Mouse (Mus musculus): ENCODE results near the gene Cmtm8. TPM values are rescaled to one million over a fixed set of nuclear protein-coding genes. Genes with fewer than 3 reads are reported as not detected.

Gene Cmtm8
- polyA plus RNA-seq, 1 experiment from 2014 or later, result 118 TPM

DNA sequence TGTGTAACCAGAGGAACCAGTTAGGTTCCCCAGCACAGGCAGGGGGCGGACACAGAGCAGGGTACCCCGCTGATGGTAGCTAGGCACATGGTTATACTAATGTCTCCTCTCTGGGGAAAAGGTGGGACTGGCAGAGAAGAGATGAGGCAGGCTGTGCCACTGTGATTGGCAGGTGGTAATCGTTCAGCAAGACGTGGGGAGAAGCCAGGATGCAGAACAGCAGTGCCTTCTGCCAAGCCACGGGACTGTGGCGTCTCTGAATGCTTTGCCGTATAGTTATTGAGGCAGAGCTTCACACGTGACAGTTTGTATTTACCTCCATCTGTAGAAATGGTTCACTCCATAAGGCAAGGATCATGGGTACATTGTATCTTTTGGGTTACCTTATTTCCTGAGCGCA is 10.7 kb upstream of the Cmtm8 start:
- H3K9ac ChIP-seq (ENCODE audit: low read length), result no peak overlapping the region
- H3K4me1 ChIP-seq (replicated peaks; ENCODE audit: control insufficient read depth, insufficient read depth, low read length), result peaks cover 11% of the 10 kb centered on the region
- no peaks in the 10 kb centered on the region for H3K36me3 ChIP-seq (ENCODE audit: control insufficient read depth, insufficient read depth, low read length)
- no peaks in the 10 kb centered on the region for H3K9me3 ChIP-seq (ENCODE audit: control insufficient read depth, low read length)
- H3K4me3 ChIP-seq (ENCODE audit: low read length), result no peak overlapping the region
- H3K4me2 ChIP-seq (ENCODE audit: low read depth, low read length), result no peak overlapping the region
- no peaks in the 10 kb centered on the region for H3K27me3 ChIP-seq (ENCODE audit: control insufficient read depth, insufficient read depth, low read depth, low read length)
- ATAC-seq (ENCODE audit: low read depth), result no peak
- WGBS, result 63% methylated on average over 9 of the region's 9 CpGs
- H3K27ac ChIP-seq (ENCODE audit: low read length), result no peak overlapping the region

DNA sequence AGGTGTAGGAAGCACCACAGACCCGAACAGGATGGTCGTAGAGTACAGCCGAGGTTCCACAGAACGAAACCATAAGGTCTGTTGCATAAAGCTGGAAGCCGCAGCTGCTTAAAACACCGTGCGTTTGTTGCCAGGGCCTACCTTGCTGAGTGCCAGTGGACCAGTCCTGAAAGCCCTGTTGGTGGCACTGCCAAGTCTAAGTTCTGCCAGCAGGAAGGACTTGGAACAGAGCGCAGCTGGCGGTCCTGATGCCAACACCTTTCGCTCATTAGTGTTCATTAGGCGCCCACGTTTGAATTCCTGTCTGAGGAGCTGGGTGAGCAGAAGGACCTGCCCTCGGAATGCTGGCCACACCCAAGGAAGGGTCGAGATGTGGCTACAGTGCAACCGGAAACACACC is 9.4 kb upstream of the Cmtm8 start:
- Histone ChIP-seq H3K4me2 (ENCODE audit: low read depth, low read length) (no peak overlapping the region), H3K9me3 (ENCODE audit: control insufficient read depth, low read length) (no peaks in the 10 kb centered on the region), H3K27ac (ENCODE audit: low read length) (no peak overlapping the region), H3K4me3 (ENCODE audit: low read length) (no peak overlapping the region), H3K4me1 (replicated peaks; ENCODE audit: control insufficient read depth, insufficient read depth, low read length) (peaks cover 11% of the 10 kb centered on the region), H3K9ac (ENCODE audit: low read length) (no peak overlapping the region), H3K36me3 (ENCODE audit: control insufficient read depth, insufficient read depth, low read length) (no peaks in the 10 kb centered on the region), H3K27me3 (ENCODE audit: control insufficient read depth, insufficient read depth, low read depth, low read length) (no peaks in the 10 kb centered on the region)
- no peak for ATAC-seq (ENCODE audit: low read depth)
- 74% methylated on average over 15 of the region's 15 CpGs for WGBS

DNA sequence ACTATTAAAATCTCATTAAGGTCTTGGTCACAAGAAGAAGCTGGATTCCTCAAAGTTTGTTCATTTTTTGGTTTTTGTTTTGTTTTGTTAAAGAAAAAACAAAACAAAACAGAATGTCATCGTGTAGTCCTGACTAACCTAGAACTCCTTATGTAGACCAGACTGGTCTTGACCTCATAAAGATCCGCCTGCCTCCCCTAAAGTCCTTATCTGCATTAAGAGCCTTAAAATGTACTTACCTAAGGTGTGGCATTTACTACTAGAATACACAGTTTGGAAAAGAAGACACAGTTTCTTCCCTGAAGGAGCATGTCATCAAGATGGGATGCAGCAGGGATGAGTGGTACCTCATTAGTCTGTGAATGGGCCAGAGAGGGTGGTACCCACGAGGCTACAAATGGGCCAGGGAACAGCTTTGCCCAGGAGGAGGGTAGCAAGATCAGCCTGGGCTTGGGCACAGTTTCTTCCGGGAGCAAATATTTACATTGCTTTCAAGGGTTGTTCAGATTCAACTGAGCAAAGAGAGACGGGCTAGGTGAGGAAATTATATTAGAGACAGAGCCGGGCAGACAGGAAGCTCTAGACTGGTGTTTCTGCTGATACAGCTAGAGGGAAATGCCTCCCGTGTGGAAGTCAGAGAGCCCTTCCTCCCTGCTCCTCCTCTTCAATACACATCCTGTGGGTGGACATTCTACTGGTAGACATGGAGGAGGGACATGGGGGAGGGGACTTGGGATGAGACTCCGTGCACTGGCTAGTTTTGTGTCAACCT is 7.6 kb upstream of the Cmtm8 start:
- Histone ChIP-seq H3K27me3 (ENCODE audit: control insufficient read depth, insufficient read depth, low read depth, low read length) (no peaks in the 10 kb centered on the region), H3K27ac (ENCODE audit: low read length) (peak overlapping the region; percentile 50), H3K9me3 (ENCODE audit: control insufficient read depth, low read length) (no peaks in the 10 kb centered on the region), H3K4me3 (ENCODE audit: low read length) (no peak overlapping the region), H3K9ac (ENCODE audit: low read length) (no peak overlapping the region), H3K4me2 (ENCODE audit: low read depth, low read length) (no peak overlapping the region), H3K36me3 (ENCODE audit: control insufficient read depth, insufficient read depth, low read length) (no peaks in the 10 kb centered on the region), H3K4me1 (replicated peaks; ENCODE audit: control insufficient read depth, insufficient read depth, low read length) (peaks cover 11% of the 10 kb centered on the region)
- WGBS, result 27% methylated on average over 8 of the region's 8 CpGs
- ATAC-seq (ENCODE audit: low read depth), result peak; percentile 84

DNA sequence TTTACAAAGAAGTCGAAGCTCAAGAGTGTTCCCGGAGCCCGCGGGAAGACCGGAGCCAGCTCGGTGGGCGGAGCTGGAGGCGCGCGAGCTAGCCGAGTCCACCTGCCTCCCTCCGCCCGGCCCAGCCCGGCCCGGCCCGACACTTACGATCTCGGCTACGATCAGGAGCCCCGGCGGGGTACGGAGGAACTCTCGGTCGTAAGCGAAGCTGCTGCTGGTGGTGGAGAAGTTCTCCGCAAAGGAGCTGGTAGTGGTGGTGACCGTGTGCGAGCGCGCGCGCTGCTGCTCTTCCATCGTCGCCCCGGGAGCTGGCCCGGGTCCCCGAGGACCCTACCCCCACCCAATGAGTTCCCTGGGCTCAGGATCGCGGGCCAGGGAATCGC is 331 bp downstream of the Cmtm8 start:
- peak; percentile 57 for ATAC-seq (ENCODE audit: low read depth)
- WGBS, result under 1% methylated on average over 40 of the region's 40 CpGs
- Histone ChIP-seq H3K4me3 (ENCODE audit: low read length) (peak overlapping the region; percentile 72), H3K27me3 (ENCODE audit: control insufficient read depth, insufficient read depth, low read depth, low read length) (no peaks in the 10 kb centered on the region), H3K27ac (ENCODE audit: low read length) (peak overlapping the region; percentile 88), H3K9ac (ENCODE audit: low read length) (peak overlapping the region; percentile 81), H3K36me3 (ENCODE audit: control insufficient read depth, insufficient read depth, low read length) (no peaks in the 10 kb centered on the region), H3K4me2 (ENCODE audit: low read depth, low read length) (peak overlapping the region; percentile 81), H3K4me1 (replicated peaks; ENCODE audit: control insufficient read depth, insufficient read depth, low read length) (peaks cover 10% of the 10 kb centered on the region), H3K9me3 (ENCODE audit: control insufficient read depth, low read length) (no peaks in the 10 kb centered on the region)

DNA sequence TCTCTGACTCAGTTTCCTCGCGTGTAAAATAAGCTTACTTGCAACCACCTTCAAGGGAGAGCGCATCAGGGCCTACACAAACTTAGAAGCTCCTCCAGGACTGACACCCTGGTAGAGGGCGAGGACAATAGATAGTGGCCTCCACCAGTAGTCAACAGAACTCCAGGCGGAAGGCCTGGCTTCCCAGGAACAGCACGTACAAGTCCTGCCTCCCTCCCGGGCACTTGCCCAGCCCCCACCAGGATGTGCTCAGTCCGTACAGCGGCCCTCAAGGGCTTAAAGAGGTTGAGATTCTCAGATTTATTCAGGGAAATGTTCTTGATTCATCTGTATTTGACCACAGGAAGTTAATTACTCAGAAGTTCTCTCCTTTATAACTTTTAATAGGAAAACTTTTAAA is 1.1 kb downstream of the Cmtm8 start:
- peak overlapping the region; percentile 81 for H3K9ac ChIP-seq (ENCODE audit: low read length)
- 29% methylated on average over 9 of the region's 9 CpGs for WGBS
- peaks cover 10% of the 10 kb centered on the region for H3K4me1 ChIP-seq (replicated peaks; ENCODE audit: control insufficient read depth, insufficient read depth, low read length)
- no peaks in the 10 kb centered on the region for H3K27me3 ChIP-seq (ENCODE audit: control insufficient read depth, insufficient read depth, low read depth, low read length)
- no peaks in the 10 kb centered on the region for H3K36me3 ChIP-seq (ENCODE audit: control insufficient read depth, insufficient read depth, low read length)
- H3K4me3 ChIP-seq (ENCODE audit: low read length), result peak overlapping the region; percentile 72
- H3K4me2 ChIP-seq (ENCODE audit: low read depth, low read length), result peak overlapping the region; percentile 81
- peak overlapping the region; percentile 88 for H3K27ac ChIP-seq (ENCODE audit: low read length)
- H3K9me3 ChIP-seq (ENCODE audit: control insufficient read depth, low read length), result no peaks in the 10 kb centered on the region
- peak; percentile 61 for ATAC-seq (ENCODE audit: low read depth)

DNA sequence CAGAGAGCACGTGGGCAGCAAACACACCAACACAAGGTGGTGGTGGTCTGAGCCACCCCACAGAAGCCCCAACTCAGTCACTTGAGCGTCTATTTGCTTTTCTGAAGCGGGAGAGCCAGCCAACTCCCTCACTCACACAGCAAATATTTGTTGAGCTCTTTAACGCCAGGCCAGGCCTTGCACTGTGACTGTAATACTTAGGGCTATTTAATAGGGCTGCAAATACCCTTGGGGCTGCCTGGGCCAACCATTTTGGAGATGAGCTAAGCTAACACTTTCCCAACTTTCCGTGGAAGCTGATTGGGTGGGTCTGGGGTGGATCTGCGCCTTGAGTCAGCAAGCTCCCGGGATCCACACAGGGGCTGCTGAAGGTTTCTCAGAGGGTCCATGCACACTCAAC is 1.7 kb downstream of the Cmtm8 start:
- Histone ChIP-seq H3K9me3 (ENCODE audit: control insufficient read depth, low read length) (no peaks in the 10 kb centered on the region), H3K4me1 (replicated peaks; ENCODE audit: control insufficient read depth, insufficient read depth, low read length) (peaks cover 10% of the 10 kb centered on the region), H3K36me3 (ENCODE audit: control insufficient read depth, insufficient read depth, low read length) (no peaks in the 10 kb centered on the region), H3K27me3 (ENCODE audit: control insufficient read depth, insufficient read depth, low read depth, low read length) (no peaks in the 10 kb centered on the region), H3K4me3 (ENCODE audit: low read length) (peak overlapping the region; percentile 72), H3K4me2 (ENCODE audit: low read depth, low read length) (peak overlapping the region; percentile 81), H3K9ac (ENCODE audit: low read length) (peak overlapping the region; percentile 81), H3K27ac (ENCODE audit: low read length) (peak overlapping the region; percentile 88)
- peak; percentile 54 for ATAC-seq (ENCODE audit: low read depth)
- WGBS, result 55% methylated on average over 7 of the region's 7 CpGs

DNA sequence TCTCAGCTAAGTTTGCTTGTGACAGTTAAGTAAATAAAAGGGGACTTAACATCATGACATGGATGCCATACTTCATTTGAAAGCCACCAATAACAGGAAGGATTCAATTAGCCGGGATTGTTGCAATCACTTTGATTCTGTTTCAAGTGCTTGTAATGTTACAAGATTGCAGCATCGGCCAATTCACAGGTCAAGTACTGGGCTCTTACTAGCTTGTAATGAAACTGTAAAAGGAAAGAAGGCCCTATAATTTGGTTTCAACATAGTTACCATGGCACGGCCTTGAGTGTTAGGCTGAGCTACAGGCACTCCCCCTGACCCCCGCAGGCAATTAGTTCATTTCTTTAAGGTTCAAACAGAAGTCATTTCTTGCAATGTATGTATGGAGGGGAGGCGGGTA is 5.1 kb downstream of the Cmtm8 start:
- no peak overlapping the region for H3K27ac ChIP-seq (ENCODE audit: low read length)
- H3K4me1 ChIP-seq (replicated peaks; ENCODE audit: control insufficient read depth, insufficient read depth, low read length), result peaks cover 10% of the 10 kb centered on the region
- ATAC-seq (ENCODE audit: low read depth), result no peak
- 57% methylated on average over 5 of the region's 5 CpGs for whole genome bisulfite sequencing
- H3K9ac ChIP-seq (ENCODE audit: low read length), result no peak overlapping the region
- no peak overlapping the region for H3K4me2 ChIP-seq (ENCODE audit: low read depth, low read length)
- no peaks in the 10 kb centered on the region for H3K36me3 ChIP-seq (ENCODE audit: control insufficient read depth, insufficient read depth, low read length)
- H3K27me3 ChIP-seq (ENCODE audit: control insufficient read depth, insufficient read depth, low read depth, low read length), result no peaks in the 10 kb centered on the region
- H3K4me3 ChIP-seq (ENCODE audit: low read length), result no peak overlapping the region
- H3K9me3 ChIP-seq (ENCODE audit: control insufficient read depth, low read length), result no peaks in the 10 kb centered on the region

DNA sequence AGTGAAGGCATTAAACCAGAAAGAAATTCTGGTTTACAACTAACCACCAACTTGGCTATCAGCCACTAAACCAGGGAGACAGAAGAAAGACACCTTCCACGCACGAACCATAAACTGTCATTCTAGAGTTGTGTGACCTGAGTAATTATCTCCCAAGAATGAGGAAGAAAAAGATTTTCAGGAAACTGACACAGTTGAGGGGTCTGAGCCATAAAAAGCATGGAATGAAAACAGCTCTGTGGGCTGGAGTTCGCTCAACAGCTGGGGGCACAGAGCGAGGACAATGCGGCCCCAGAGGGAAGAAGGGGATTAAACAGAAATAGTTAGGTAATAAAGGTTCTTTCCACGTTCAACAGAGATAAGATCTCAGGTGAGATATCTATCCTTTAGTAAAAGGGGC is 12.4 kb downstream of the Cmtm8 start:
- Histone ChIP-seq H3K9ac (ENCODE audit: low read length) (no peak overlapping the region), H3K27ac (ENCODE audit: low read length) (no peak overlapping the region)
- WGBS, result 29% methylated on average over 6 of the region's 6 CpGs

DNA sequence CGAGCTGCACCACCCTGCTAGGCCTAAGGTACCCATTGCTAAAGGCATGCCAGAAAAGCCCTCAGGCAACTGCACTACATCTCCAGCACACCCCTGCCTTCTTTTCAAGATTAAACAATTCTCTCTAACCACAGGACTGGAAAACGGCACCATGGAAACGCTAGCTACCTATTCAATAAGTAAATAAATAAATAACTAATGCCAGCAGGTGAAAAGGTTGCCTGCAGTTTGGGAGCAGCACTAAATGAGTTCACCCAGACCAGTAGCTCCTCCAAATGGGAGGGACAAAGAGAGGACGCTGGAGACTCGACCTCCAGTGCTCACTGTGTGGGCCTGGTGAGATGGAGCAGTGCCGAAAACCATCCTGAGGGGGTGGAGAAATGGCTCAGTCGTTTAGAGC is 13.6 kb downstream of the Cmtm8 start:
- ATAC-seq (ENCODE audit: low read depth), result no peak

More for the DNA sequence above, 12.4 kb downstream of the Cmtm8 start:
- ATAC-seq (ENCODE audit: low read depth), result no peak
- Histone ChIP-seq H3K9me3 (ENCODE audit: control insufficient read depth, low read length) (no peaks in the 10 kb centered on the region), H3K4me1 (replicated peaks; ENCODE audit: control insufficient read depth, insufficient read depth, low read length) (peaks cover 6% of the 10 kb centered on the region; the same call in 1 of the 2 replicates), H3K4me2 (ENCODE audit: low read depth, low read length) (no peak overlapping the region), H3K4me3 (ENCODE audit: low read length) (no peak overlapping the region), H3K27me3 (ENCODE audit: control insufficient read depth, insufficient read depth, low read depth, low read length) (no peaks in the 10 kb centered on the region), H3K36me3 (ENCODE audit: control insufficient read depth, insufficient read depth, low read length) (no peaks in the 10 kb centered on the region; the same call in 1 of the 2 replicates)

More for the DNA sequence above, 13.6 kb downstream of the Cmtm8 start:
- H3K4me3 ChIP-seq (ENCODE audit: low read length), result no peak overlapping the region
- H3K4me2 ChIP-seq (ENCODE audit: low read depth, low read length), result no peak overlapping the region
- H3K27me3 ChIP-seq (ENCODE audit: control insufficient read depth, insufficient read depth, low read depth, low read length), result no peaks in the 10 kb centered on the region
- peaks cover 6% of the 10 kb centered on the region; the same call in 1 of the 2 replicates for H3K4me1 ChIP-seq (replicated peaks; ENCODE audit: control insufficient read depth, insufficient read depth, low read length)
- no peak overlapping the region for H3K9ac ChIP-seq (ENCODE audit: low read length)
- 43% methylated on average over 7 of the region's 7 CpGs for WGBS
- H3K9me3 ChIP-seq (ENCODE audit: control insufficient read depth, low read length), result no peaks in the 10 kb centered on the region
- no peaks in the 10 kb centered on the region; the same call in 1 of the 2 replicates for H3K36me3 ChIP-seq (ENCODE audit: control insufficient read depth, insufficient read depth, low read length)
- H3K27ac ChIP-seq (ENCODE audit: low read length), result no peak overlapping the region
